Mouse (Mus musculus) testis, adult 10 weeks (tissue): ENCODE measurements around the gene Hypm. TPM values are rescaled to one million over a fixed set of nuclear protein-coding genes. Genes with fewer than 3 reads are reported as not detected.

ENCODE experiments used
- polyA plus RNA-seq: library from polyadenylated mRNA; stranded (reverse); fragments of 350-450 nt; fragmentation: Illumina TruSeq; extraction: RNeasy Lipid Tissue Mini Kit (QIAGEN cat#74804); gene quantifications from one replicate; pipeline ENCODE4 v1.2.3, GENCODE M21; 2014; ENCODE audit warnings: low read depth, low replicate concordance

Gene Hypm
- 242 TPM for polyA plus RNA-seq

GRCm38 (mm10) chrX:9846628-9847027 lies at the start of gene Hypm:
Gene Hypm, plus strand, starts transcription at chrX:9846928.

GRCm38 (mm10) chrX:9849403-9849802 lies 2.7 kb downstream of the Hypm start, which contains the start of gene H2al3:
Gene H2al3, plus strand, starts transcription at chrX:9849703.

GRCm38 (mm10) chrX:9885322-9885721 lies 38.6 kb downstream of the Hypm start, which contains the start of gene Sytl5:
Gene Sytl5, plus strand, starts transcription at chrX:9885622.

Other genes starting within 250 kb of the Hypm start
- 78.2 TPM for gene Dynlt3, start 183.9 kb upstream of the Hypm start, polyA plus RNA-seq
- 167 TPM for gene H2al3, start 2.8 kb downstream of the Hypm start, polyA plus RNA-seq
- gene Sytl5, start 38.7 kb downstream of the Hypm start, polyA plus RNA-seq = 4.0 TPM